Mouse (Mus musculus) monocyte, adult 2 months (primary cell): ENCODE results near the gene Alpi.

Source experiments
- DNase-seq, 2 experiments: peaks; one replicate each; pipeline ENCODE4 v3.0.0; 2022; ENCODE audit warnings: low spot score in 2 of 2, low read depth in 1 of 2

Gene Alpi

DNA sequence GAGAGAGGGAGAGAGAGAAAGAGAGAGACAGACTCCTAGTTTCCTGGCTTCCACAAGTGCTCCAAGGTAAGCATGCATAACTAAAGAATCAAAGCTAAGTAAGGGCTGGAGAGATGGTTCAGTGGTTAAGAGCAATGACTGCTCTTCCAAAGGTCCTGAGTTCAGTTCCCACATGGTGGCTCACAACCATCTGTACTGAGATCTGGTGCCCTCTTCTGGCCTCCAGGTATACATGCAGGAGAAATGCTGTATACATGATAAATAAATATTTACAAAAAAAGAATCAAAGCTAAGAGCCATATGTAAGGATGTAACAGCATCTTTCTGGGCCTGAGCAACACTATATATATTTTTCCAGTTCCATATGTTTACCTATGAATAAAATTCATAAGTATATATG is 40.5 kb downstream of the Alpi start:
- no peak for DNase-seq

DNA sequence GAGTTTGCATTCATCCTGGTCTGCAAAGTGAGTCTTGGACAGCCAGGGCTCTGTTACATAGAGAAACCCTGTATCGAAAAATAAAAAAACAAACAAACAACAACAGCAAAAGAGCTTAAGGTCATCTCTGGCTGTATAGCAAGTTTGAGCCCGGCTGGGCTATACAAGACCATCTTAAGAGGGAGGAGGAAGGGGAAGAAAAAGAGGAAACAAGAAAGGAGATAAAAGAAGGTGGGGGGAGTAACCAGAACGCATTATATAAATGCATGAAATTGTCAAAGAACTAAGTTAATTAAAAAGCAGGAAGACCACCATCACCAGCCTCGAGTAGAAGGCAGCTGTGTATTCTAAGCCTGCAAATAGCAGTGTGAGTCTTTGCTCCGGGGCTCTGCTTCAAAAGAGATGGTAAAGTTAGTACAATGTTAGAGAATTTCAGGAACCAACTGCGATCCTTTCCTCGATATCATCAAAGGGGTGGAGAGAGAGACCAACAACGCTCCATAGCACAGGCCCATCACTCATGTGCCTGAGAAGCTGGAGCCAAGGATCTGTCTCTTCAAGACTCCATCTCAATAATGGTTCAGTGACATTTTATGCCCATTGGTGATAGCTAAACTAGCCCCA is 42.3 kb downstream of the Alpi start:
- no peak for DNase-seq

DNA sequence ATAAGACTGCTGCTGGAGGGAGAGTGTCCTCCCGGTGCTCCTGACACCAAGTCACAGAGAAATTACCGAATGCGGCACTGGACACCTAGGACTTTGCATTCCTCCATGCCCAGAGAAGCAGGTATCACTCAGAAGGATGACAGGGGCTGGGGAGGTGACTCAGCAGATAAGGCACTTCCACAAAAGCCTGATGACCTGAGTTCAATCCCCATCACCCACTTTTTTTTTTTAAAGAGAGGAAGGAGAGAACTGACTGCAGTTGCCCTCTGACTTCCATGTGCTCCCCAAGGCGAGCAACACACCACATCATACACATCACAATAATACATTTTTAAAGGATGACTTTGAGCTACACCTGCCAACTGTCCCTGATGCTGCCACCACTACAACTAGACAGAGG is 44.3 kb downstream of the Alpi start:
- DNase-seq = no peak

DNA sequence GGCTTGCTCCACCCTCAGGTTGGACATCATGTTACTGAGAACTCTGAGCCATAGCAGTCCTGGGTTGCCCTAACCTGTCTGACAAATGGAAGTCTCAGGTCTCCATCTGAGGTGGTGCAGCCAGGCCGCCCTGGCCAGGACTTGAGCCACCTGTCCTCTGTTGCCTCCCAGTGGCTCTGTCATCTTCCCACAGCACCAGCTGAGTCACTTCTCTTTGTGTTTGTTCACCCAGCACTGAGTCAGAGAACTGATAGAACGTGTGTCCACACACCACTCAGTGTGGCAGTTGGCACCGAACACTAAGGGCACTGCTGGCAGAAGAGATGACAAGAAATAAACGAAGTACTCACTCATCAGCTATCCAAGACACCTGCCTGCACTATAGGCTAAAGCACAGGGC is 50.0 kb downstream of the Alpi start:
- DNase-seq = no peak

DNA sequence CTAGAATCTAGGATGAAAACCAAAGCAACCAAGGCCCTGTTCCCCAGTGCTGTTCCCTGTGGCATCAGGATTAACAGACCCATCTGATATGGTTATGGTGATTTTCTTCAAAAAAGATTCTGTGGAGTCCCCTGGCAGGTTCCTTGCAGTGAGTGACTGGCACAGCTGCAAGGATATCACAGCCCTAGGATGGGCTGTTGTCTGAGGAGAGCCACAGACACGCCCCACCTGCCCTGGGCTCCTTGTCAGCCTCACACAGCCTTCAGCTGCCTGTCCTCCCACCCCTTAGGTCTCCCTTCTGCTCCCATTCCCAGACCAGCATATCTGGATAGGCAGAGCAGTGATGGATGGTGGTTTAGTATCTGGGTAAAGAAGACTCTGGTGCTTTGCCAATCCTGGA is 50.7 kb downstream of the Alpi start:
- DNase-seq = no peak

DNA sequence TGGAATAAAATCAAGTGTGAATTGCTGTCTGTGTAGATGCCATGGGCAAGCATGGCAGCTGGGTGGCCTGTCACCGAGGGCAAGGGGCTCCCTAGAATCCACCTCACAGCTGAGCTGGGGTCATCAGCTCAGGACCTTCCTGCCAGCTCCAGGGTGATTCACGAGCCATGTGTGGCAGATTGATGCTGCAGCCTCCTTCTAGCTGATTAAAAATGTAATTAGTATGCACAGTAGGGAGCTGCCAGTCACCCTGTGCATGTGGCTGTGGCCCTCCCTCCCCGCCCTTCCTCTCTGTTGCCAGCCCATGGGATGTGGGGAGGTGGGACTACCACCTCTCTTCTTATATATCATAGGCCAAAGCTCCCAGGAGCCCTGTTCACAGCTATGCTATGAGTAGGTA is 51.3 kb downstream of the Alpi start:
- no peak for DNase-seq
